Mouse (Mus musculus) small intestine, adult 2 months (tissue): ENCODE data around the gene Clcn1.

ENCODE experiments used
- CTCF ChIP-seq: fragments of 200-500 bp; IDR thresholded peaks from 2 replicates; pipeline ENCODE4 v1.5.1; 2012; ENCODE audit warnings: low read depth, mild to moderate bottlenecking, control low read depth, inconsistent platforms, low read length, moderate library complexity, mixed read lengths; ENCODE audit not compliant: insufficient replicate concordance, insufficient read length; ENCODE audit errors: extremely low read depth
- POLR2A ChIP-seq: fragments of 200-500 bp; IDR thresholded peaks from 2 replicates; pipeline ENCODE4 v1.6.1; 2012; ENCODE audit warnings: low read depth, mild to moderate bottlenecking, control low read depth, inconsistent platforms, low read length, moderate library complexity

- TF ChIP-seq CTCF, result no peak
- TF ChIP-seq POLR2A, result 0 out of 2 replicates have a peak, but pooled peaks have one; percentile 32
These were observed 24.8 kb upstream of the Clcn1 start, which contains the start of gene Tmem139 for GRCm38 (mm10) chr6:42261524-42262170.
